Mouse (Mus musculus): ENCODE results near the gene Aig1. TPM values are rescaled to one million over a fixed set of nuclear protein-coding genes. Genes with fewer than 3 reads are reported as not detected.
A peak's percentile ranks its signal among the peaks of the same experiment; 100 is the strongest.

Aig1 gene
- polyA plus RNA-seq, 1 experiment from 2014 or later, result 22.9 TPM

GRCm38 (mm10) chr10:13653739-13654462, 214.9 kb downstream of the Aig1 start:
- peak; percentile 22 for DNase-seq (ENCODE audit: low spot score)

GRCm38 (mm10) chr10:13653326-13653725, 215.5 kb downstream of the Aig1 start:
- no peak for DNase-seq (ENCODE audit: low spot score)

GRCm38 (mm10) chr10:13652061-13652460, 216.7 kb downstream of the Aig1 start:
- DNase-seq (ENCODE audit: low spot score), result no peak

- DNase-seq (ENCODE audit: low spot score), result peak; percentile 35
These were observed 227.0 kb downstream of the Aig1 start for GRCm38 (mm10) chr10:13641750-13642149.

GRCm38 (mm10) chr10:13631796-13632195, 237.0 kb downstream of the Aig1 start:
- no peak for DNase-seq (ENCODE audit: low spot score)

- DNase-seq (ENCODE audit: low spot score), result no peak
These were observed 245.0 kb downstream of the Aig1 start for GRCm38 (mm10) chr10:13623735-13624134.

GRCm38 (mm10) chr10:13600926-13601325, 267.9 kb downstream of the Aig1 start:
- DNase-seq (ENCODE audit: low spot score), result no peak

- no peak for DNase-seq (ENCODE audit: low spot score)
These were observed 271.3 kb downstream of the Aig1 start for GRCm38 (mm10) chr10:13597491-13597890.

Other genes with a start within 250 kb of the Aig1 start
- gene Hivep2, start 97.1 kb upstream of the Aig1 start, polyA plus RNA-seq (2015; fragmentation: Nextera tagmentation; extraction: Ambion mirVana), result 13.1 and 14.5 TPM in 2 replicates